Mouse (Mus musculus) midbrain, embryonic 15.5 days (tissue): ENCODE measurements around the gene Wdr83os. TPM values are rescaled to one million over a fixed set of nuclear protein-coding genes. Genes with fewer than 3 reads are reported as not detected.

Experiments used
- microRNA-seq: library from miRNA; unstranded; fragments of <30 nt; microRNA quantifications from one replicate; pipeline ENCODE4, GENCODE M21; 2016
- polyA plus RNA-seq: library from polyadenylated mRNA; unstranded; fragments of >200 nt; fragmentation: Nextera tagmentation; extraction: Ambion mirVana; gene quantifications from 2 replicates; pipeline ENCODE4 v1.2.1, GENCODE M21; 2015

Wdr83os gene
- polyA plus RNA-seq, 1 experiment from 2014 or later = 135 TPM

Small RNA genes lying within 50 kb of the gene (microRNA-seq; reads per million reads assigned to microRNA genes)
- gene Gm23388 (1.1 reads per million), gene Mir7070 (2.6 reads per million, percentile 11 among the genes with 10 or more reads in this experiment)

Other genes with a start within 250 kb of the Wdr83os start
- 35.5 and 36.1 TPM in 2 replicates for gene Gadd45gip1, start 249.2 kb upstream of the Wdr83os start, polyA plus RNA-seq
- gene Rad23a, start 240.1 kb upstream of the Wdr83os start, polyA plus RNA-seq = 88.2 and 91.7 TPM in 2 replicates
- 669 and 673 TPM in 2 replicates for gene Calr, start 233.8 kb upstream of the Wdr83os start, polyA plus RNA-seq
- gene Farsa, start 223.8 kb upstream of the Wdr83os start, polyA plus RNA-seq = 126 and 127 TPM in 2 replicates
- gene Syce2, start 208.6 kb upstream of the Wdr83os start, polyA plus RNA-seq = 18.4 and 22.0 TPM in 2 replicates
- gene Gcdh, start 186.8 kb upstream of the Wdr83os start, polyA plus RNA-seq = 36.1 and 37.1 TPM in 2 replicates
- 0.65 and 0.79 TPM in 2 replicates for gene Klf1, start 178.8 kb upstream of the Wdr83os start, polyA plus RNA-seq
- gene Dnase2a, start 172.2 kb upstream of the Wdr83os start, polyA plus RNA-seq = 7.1 and 7.6 TPM in 2 replicates
- 76.2 and 84.8 TPM in 2 replicates for gene Mast1, start 143.4 kb upstream of the Wdr83os start, polyA plus RNA-seq
- 2.8 and 3.4 TPM in 2 replicates for gene Rtbdn, start 133.7 kb upstream of the Wdr83os start, polyA plus RNA-seq
- gene Gm49661, start 111.3 kb upstream of the Wdr83os start, polyA plus RNA-seq = not detected in 2 replicates
- 1,276 and 1,344 TPM in 2 replicates for gene Prdx2, start 111.2 kb upstream of the Wdr83os start, polyA plus RNA-seq
- gene Rnaseh2a, start 111.0 kb upstream of the Wdr83os start, polyA plus RNA-seq = 54.2 and 54.7 TPM in 2 replicates
- gene Junb, start 102.0 kb upstream of the Wdr83os start, polyA plus RNA-seq = 5.5 and 6.8 TPM in 2 replicates
- gene Hook2, start 90.1 kb upstream of the Wdr83os start, polyA plus RNA-seq = 38.9 and 41.1 TPM in 2 replicates
- gene Best2, start 66.2 kb upstream of the Wdr83os start, polyA plus RNA-seq = not detected in 2 replicates
- 146 and 159 TPM in 2 replicates for gene Asna1, start 55.5 kb upstream of the Wdr83os start, polyA plus RNA-seq
- gene Trir, start 53.9 kb upstream of the Wdr83os start, polyA plus RNA-seq = 121 and 124 TPM in 2 replicates
- gene Tnpo2, start 43.8 kb upstream of the Wdr83os start, polyA plus RNA-seq = 64.2 and 71.0 TPM in 2 replicates
- gene Fbxw9, start 20.7 kb upstream of the Wdr83os start, polyA plus RNA-seq = 84.5 and 86.2 TPM in 2 replicates
- gene Gm5741, start 12.8 kb upstream of the Wdr83os start, polyA plus RNA-seq = 0.89 and 2.0 TPM in 2 replicates
- 111 and 112 TPM in 2 replicates for gene Dhps, start 9.0 kb upstream of the Wdr83os start, polyA plus RNA-seq
- 60.3 and 66.9 TPM in 2 replicates for gene Wdr83, start 566 bp downstream of the Wdr83os start, polyA plus RNA-seq
- gene Man2b1, start 2.5 kb downstream of the Wdr83os start, polyA plus RNA-seq = 19.8 and 20.0 TPM in 2 replicates
- gene Zfp791, start 42.4 kb downstream of the Wdr83os start, polyA plus RNA-seq = 4.2 and 4.6 TPM in 2 replicates
- not detected in 2 replicates for gene Cks1brt, start 71.2 kb downstream of the Wdr83os start, polyA plus RNA-seq
- gene Olfr371, start 145.2 kb downstream of the Wdr83os start, polyA plus RNA-seq = not detected in 2 replicates
- 65.3 and 70.5 TPM in 2 replicates for gene Orc6, start 218.9 kb downstream of the Wdr83os start, polyA plus RNA-seq
- gene Vps35, start 219.1 kb downstream of the Wdr83os start, polyA plus RNA-seq = 163 and 170 TPM in 2 replicates